ENCODE assay signal across 31 mouse cellular contexts in the genomic region with DNA sequence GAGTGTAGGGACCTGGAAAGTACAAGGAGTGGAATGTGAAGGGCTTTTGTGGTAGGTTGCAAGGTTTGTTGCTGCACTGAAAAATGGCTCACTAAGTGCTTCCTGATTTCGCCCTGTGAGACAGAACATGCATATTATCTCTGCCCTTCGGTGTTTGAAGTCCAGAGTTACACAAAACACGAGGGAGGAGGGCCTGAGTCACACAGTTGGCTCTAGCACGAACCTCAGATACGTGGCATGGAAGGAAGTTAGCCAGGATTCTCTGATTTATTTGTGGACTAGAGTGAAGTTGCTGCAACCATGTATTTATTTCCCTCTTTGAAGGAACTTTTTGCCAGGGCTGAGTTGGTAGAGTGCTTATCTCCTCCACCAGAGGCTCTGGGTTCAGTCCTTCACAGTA.
A peak's percentile ranks its signal among the peaks of the same experiment; 100 is the strongest.
DNase-seq lines count a peak whose midpoint lies in the region; ATAC-seq and TF ChIP-seq lines count a peak whose summit lies in the region.
"Had no signal": no experiment of that assay in that cellular context is flagged by ENCODE, and none has a peak within 500 bp of the region (broad histone marks: within the 10 kb centered on the region; RNA-seq: fewer than 3 reads in every experiment).

No protein-coding gene starts in this region.

- no peaks in the 10 kb centered on the region for H3K36me3 ChIP-seq in liver, adult 2 months (ENCODE audit: control insufficient read depth, insufficient read depth, low read length)
- no peaks in the 10 kb centered on the region for H3K36me3 ChIP-seq in liver, embryonic 12.5 days
- no peaks in the 10 kb centered on the region for H3K36me3 ChIP-seq in stomach, embryonic 15.5 days
- H3K36me3 ChIP-seq: embryonic facial prominence, embryonic 15.5 days; forebrain, embryonic 12.5 days; heart, embryonic 10.5 days; heart, embryonic 15.5 days; limb, embryonic 13.5 days; liver, embryonic 13.5 days had no signal

- DNase-seq in liver, adult 2 months (ENCODE audit: extremely low read depth, low read depth, low spot score): peak; percentile 6
- DNase-seq in adrenal gland, adult 8-10 months: peak; percentile 37
- peak; percentile 30 for DNase-seq in adrenal gland, postnatal 14 days
- DNase-seq in kidney, postnatal 10 days: no peak
- DNase-seq in kidney, postnatal 4 days: no peak
- DNase-seq: B cell, adult 2 months; cerebellum, adult 18-20 months; cerebellum, postnatal 10 days; gastrocnemius, postnatal 25 days; heart, adult 11 months; kidney, adult 9 months; kidney, postnatal 25 days; liver, embryonic 13.5 days; lung, adult 2 months; midbrain, embryonic 14.5 days; retina, postnatal 1 day; right cerebral cortex, postnatal 25 days; thymus, adult 18-20 months; thymus, postnatal 25 days had no signal

- 33% methylated on average over 5 of the region's 5 CpGs for WGBS in liver, adult 2 months
- 27% methylated on average over 5 of the region's 5 CpGs for WGBS in liver, embryonic 12.5 days (ENCODE audit: insufficient replicate concordance)
- 44% methylated on average over 5 of the region's 5 CpGs for WGBS in stomach, embryonic 15.5 days

- H3K27me3 ChIP-seq in liver, adult 2 months (ENCODE audit: control insufficient read depth, insufficient read depth, low read length): no peaks in the 10 kb centered on the region
- no peaks in the 10 kb centered on the region for H3K27me3 ChIP-seq in liver, embryonic 12.5 days (replicated peaks)
- no peaks in the 10 kb centered on the region for H3K27me3 ChIP-seq in stomach, embryonic 15.5 days (replicated peaks)
- H3K27me3 ChIP-seq: embryonic facial prominence, embryonic 15.5 days; forebrain, embryonic 12.5 days; heart, embryonic 15.5 days; limb, embryonic 13.5 days; liver, embryonic 13.5 days had no signal

- TF ChIP-seq POLR2A in liver, adult 2 months (IDR thresholded peaks at IDR 0.05; ENCODE audit: extremely low read depth, insufficient read depth, low read length): no peak

- no peaks in the 10 kb centered on the region for H3K9me3 ChIP-seq in liver, embryonic 12.5 days (replicated peaks)
- no peaks in the 10 kb centered on the region for H3K9me3 ChIP-seq in stomach, embryonic 15.5 days
- H3K9me3 ChIP-seq: embryonic facial prominence, embryonic 15.5 days; forebrain, embryonic 12.5 days; heart, embryonic 10.5 days; heart, embryonic 15.5 days; limb, embryonic 13.5 days; liver, embryonic 13.5 days had no signal

- H3K9ac ChIP-seq in liver, adult 2 months (ENCODE audit: low read depth, low read length): no peak overlapping the region
- H3K9ac ChIP-seq in liver, embryonic 12.5 days: no peak overlapping the region
- H3K9ac ChIP-seq in stomach, embryonic 15.5 days: no peak overlapping the region
- H3K9ac ChIP-seq: embryonic facial prominence, embryonic 15.5 days; forebrain, embryonic 12.5 days; heart, embryonic 15.5 days; limb, embryonic 13.5 days; liver, embryonic 13.5 days had no signal

- no peak overlapping the region for H3K4me2 ChIP-seq in liver, embryonic 12.5 days
- no peak overlapping the region for H3K4me2 ChIP-seq in stomach, embryonic 15.5 days
- H3K4me2 ChIP-seq: embryonic facial prominence, embryonic 15.5 days; forebrain, embryonic 12.5 days; heart, embryonic 15.5 days; limb, embryonic 13.5 days; liver, embryonic 13.5 days had no signal

- ATAC-seq in liver, embryonic 12.5 days: no peak
- peak; percentile 39; the same call in 1 of the 2 replicates for ATAC-seq in stomach, embryonic 15.5 days (ENCODE audit: insufficient read depth, low FRiP score, low read depth)
- ATAC-seq: activated CD4-positive, CD25-positive, alpha-beta regulatory T cell, adult 4 months; hindbrain, embryonic 16.5 days; intestine, embryonic 16.5 days had no signal

- no peaks in the 10 kb centered on the region for H3K79me2 ChIP-seq in liver, adult 2 months (ENCODE audit: control insufficient read depth, insufficient read depth, low read length)

- H3K4me3 ChIP-seq in liver, adult 2 months (ENCODE audit: insufficient read depth, low read depth, low read length): no peak overlapping the region
- no peak overlapping the region for H3K4me3 ChIP-seq in liver, embryonic 12.5 days
- H3K4me3 ChIP-seq in stomach, embryonic 15.5 days (replicated peaks): no peak overlapping the region
- H3K4me3 ChIP-seq: embryonic facial prominence, embryonic 15.5 days; forebrain, embryonic 12.5 days; heart, embryonic 10.5 days; heart, embryonic 15.5 days; layer of hippocampus, adult 2 months; limb, embryonic 13.5 days; liver, embryonic 13.5 days had no signal

- no peak for TF ChIP-seq CTCF in liver, adult 2 months (IDR thresholded peaks at IDR 0.05; ENCODE audit: low read depth, low read length)

- no peak overlapping the region for H3K27ac ChIP-seq in liver, adult 2 months (replicated peaks; ENCODE audit: insufficient read depth, low read depth, low read length)
- no peak overlapping the region for H3K27ac ChIP-seq in liver, embryonic 12.5 days
- H3K27ac ChIP-seq in stomach, embryonic 15.5 days: no peak overlapping the region
- H3K27ac ChIP-seq: embryonic facial prominence, embryonic 15.5 days; forebrain, embryonic 12.5 days; heart, embryonic 10.5 days; heart, embryonic 15.5 days; layer of hippocampus, adult 2 months; limb, embryonic 13.5 days; liver, embryonic 13.5 days; macrophage had no signal

- no peaks in the 10 kb centered on the region for H3K4me1 ChIP-seq in liver, adult 2 months (ENCODE audit: control insufficient read depth, insufficient read depth, low read length)
- no peaks in the 10 kb centered on the region for H3K4me1 ChIP-seq in liver, embryonic 12.5 days
- H3K4me1 ChIP-seq in stomach, embryonic 15.5 days: no peaks in the 10 kb centered on the region
- H3K4me1 ChIP-seq: embryonic facial prominence, embryonic 15.5 days; forebrain, embryonic 12.5 days; heart, embryonic 10.5 days; limb, embryonic 13.5 days; liver, embryonic 13.5 days had no signal

Comparison
In these comparisons a context has a peak if more than half of its experiments do, and no peak if none do; other contexts are left out.
1. DNase-seq: peak in liver, adult 2 months (single experiment), adrenal gland, adult 8-10 months (single experiment) and adrenal gland, postnatal 14 days (single experiment); none in kidney, postnatal 10 days (single experiment) and kidney, postnatal 4 days (0 of 2).